Mouse (Mus musculus) ES-E14 (cell line): ENCODE data around the gene Obsl1. TPM values are rescaled to one million over a fixed set of nuclear protein-coding genes. Genes with fewer than 3 reads are reported as not detected.

Experiments
- DNase-seq: peaks from one replicate; pipeline ENCODE4 v3.0.0-alpha.2; 2013; ENCODE audit warnings: low read depth, low spot score
- H3K27ac ChIP-seq: 2 replicates; pipeline ENCODE4 v1.5.1; 2012; ENCODE audit warnings: low read depth, mild to moderate bottlenecking, low read length, moderate library complexity, mixed read lengths; ENCODE audit not compliant: poor library complexity, insufficient read depth, severe bottlenecking
- H3K36me3 ChIP-seq: 2 replicates; pipeline ENCODE4 v1.6.1; 2012; ENCODE audit warnings: mild to moderate bottlenecking, low read length, moderate library complexity, mixed read lengths; ENCODE audit not compliant: control insufficient read depth, poor library complexity, insufficient read depth, severe bottlenecking
- H3K4me1 ChIP-seq, 2 experiments: fragments of 150-350 bp in 1 of 2; sonication (generic) in 1 of 2; 2 replicates each; pipeline ENCODE4 v1.6.1; 2012; ENCODE audit warnings: low read length in 2 of 2, mild to moderate bottlenecking in 1 of 2, mixed read lengths in 1 of 2; ENCODE audit not compliant: control insufficient read depth in 2 of 2, insufficient read depth in 2 of 2, poor library complexity in 1 of 2
- H3K4me3 ChIP-seq, 2 experiments: fragments of 150-350 bp in 1 of 2; sonication (generic) in 1 of 2; 2 replicates each; pipeline ENCODE4 v1.5.1; 2012; ENCODE audit warnings: low read length in 2 of 2, low read depth in 1 of 2, mild to moderate bottlenecking in 1 of 2, mixed read lengths in 1 of 2; ENCODE audit not compliant: insufficient read depth in 1 of 2, poor library complexity in 1 of 2, severe bottlenecking in 1 of 2
- H3K9ac ChIP-seq: 2 replicates; pipeline ENCODE4 v1.6.1; 2012; ENCODE audit warnings: low read depth, mild to moderate bottlenecking, low read length, mixed read lengths; ENCODE audit not compliant: poor library complexity, insufficient read depth, severe bottlenecking
- H3K9me3 ChIP-seq: fragments of 150-350 bp; sonication (generic); 2 replicates; pipeline ENCODE4 v1.6.1; 2012; ENCODE audit warnings: low read depth, mild to moderate bottlenecking, low read length; ENCODE audit not compliant: control insufficient read depth, insufficient read depth
- CHD2 ChIP-seq: IDR thresholded peaks from 2 replicates; pipeline ENCODE4 v1.6.1; 2014; ENCODE audit warnings: mild to moderate bottlenecking, low read depth, low read length, inconsistent platforms
- HCFC1 ChIP-seq: IDR thresholded peaks from 2 replicates; pipeline ENCODE4 v1.6.1; 2012; ENCODE audit warnings: low read length, inconsistent platforms, borderline replicate concordance; ENCODE audit not compliant: insufficient read depth
- MAFK ChIP-seq: IDR thresholded peaks from 2 replicates; pipeline ENCODE4 v1.6.1; 2014; ENCODE audit warnings: mild to moderate bottlenecking, low read depth, low read length, inconsistent platforms; ENCODE audit not compliant: insufficient read depth
- ZC3H11A ChIP-seq: IDR thresholded peaks from 2 replicates; pipeline ENCODE4 v1.6.1; 2012; ENCODE audit warnings: low read depth, mild to moderate bottlenecking, inconsistent platforms, low read length, borderline replicate concordance
- ZNF384 ChIP-seq: IDR thresholded peaks from 2 replicates; pipeline ENCODE4 v1.6.1; 2012; ENCODE audit warnings: low read depth, low read length, inconsistent platforms
- in situ Hi-C, 2 experiments: fragments of 600-800 bp; cut with MboI; formaldehyde crosslinking; loops; one replicate each; pipeline ENCODE4 v1.15.1; 2025; ENCODE audit warnings: low sequenced_read_pairs in 2 of 2, inconsistent platforms in 1 of 2; ENCODE audit not compliant: unreplicated experiment in 2 of 2
- total RNA-seq: library from RNA; depleted of rRNA; stranded (reverse); fragments of 300-350 nt; gene quantifications from 2 replicates; pipeline ENCODE4 v1.2.3, GENCODE M21; 2012

Obsl1 gene
- total RNA-seq, 1 experiment = 45.0 TPM

DNA sequence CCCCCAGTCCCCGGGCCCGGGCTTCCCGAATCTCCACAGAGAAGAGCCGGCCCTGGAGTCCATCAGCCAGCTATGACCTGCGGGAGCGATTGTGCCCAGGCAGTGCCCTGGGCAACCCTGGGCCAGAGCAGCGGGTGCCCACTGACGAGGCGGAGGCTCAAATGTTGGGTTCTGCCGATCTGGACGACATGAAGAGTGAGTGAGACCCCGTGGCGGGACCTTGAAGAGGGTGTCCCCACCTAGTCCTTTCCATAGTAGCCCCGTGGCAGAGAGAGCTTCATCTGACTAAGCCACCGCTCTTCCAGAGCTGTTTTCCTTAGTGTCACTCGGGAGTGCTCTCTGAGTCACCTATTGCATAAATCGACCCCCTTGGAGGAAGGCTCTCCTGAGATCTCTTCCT is 42.6 kb upstream of the Obsl1 start:
- Histone ChIP-seq H3K4me3 (peak overlapping the region in 1 of 2 experiments; percentile 20; a peak in 1 of 4 replicates), H3K9me3 (no peaks in the 10 kb centered on the region), H3K27ac (no peak overlapping the region), H3K36me3 (no peaks in the 10 kb centered on the region), H3K4me1 (peaks cover 0 to 16% of the 10 kb centered on the region in 2 experiments; a peak in 2 of 4 replicates), H3K9ac (no peak overlapping the region)
- no peak for DNase-seq
- TF ChIP-seq ZC3H11A (no peak), CHD2 (no peak), HCFC1 (no peak)
- in situ Hi-C loops = no loop called here

DNA sequence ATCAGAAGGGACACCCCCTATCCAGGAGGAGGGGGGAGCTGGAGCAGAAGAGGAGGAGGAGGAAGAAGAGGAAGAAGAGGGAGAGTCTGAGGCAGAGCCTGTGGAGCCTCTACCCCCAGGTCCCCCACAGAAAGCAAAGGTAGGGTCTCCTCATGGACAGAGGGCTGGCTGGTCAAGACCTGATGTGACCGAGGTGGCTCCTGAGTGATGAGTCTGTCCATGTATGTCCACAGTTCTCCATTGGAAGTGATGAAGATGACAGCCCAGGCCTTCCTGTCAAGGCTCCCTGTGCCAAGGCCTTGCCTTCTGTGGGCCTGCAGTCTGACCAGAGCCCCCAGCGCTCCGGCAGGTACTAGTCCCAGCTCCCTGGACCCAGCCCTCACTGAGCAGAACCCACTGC is 41.8 kb upstream of the Obsl1 start:
- in situ Hi-C loops = no loop called here
- H3K4me1 ChIP-seq = peaks cover 0 to 16% of the 10 kb centered on the region in 2 experiments; a peak in 2 of 4 replicates
- no peak overlapping the region for H3K27ac ChIP-seq
- H3K4me3 ChIP-seq = no peak overlapping the region
- no peaks in the 10 kb centered on the region for H3K9me3 ChIP-seq
- TF ChIP-seq CHD2 = no peak
- no peak for TF ChIP-seq ZC3H11A
- no peak for TF ChIP-seq HCFC1
- TF ChIP-seq MAFK = no peak
- TF ChIP-seq ZNF384 = no peak
- H3K36me3 ChIP-seq = no peaks in the 10 kb centered on the region
- no peak overlapping the region for H3K9ac ChIP-seq
- no peak for DNase-seq

DNA sequence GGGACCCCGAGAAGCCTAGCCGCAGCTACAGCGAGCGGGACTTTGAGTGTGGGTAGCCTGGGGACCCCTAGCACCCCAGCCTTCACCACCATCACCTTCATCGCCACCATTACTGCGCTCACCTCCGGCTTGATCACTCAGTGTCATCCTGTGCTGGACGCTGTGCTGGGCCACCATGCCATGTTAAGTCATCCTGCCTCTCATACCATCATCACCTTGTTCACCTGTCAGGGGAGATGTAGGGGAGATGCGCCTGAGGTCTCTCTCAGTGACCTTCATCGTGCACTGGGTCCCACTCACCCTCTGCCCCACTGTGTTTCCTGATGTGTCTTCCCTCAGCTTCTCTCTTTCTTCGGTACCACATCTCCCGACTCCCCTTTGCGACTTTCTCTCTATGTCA is 41.1 kb upstream of the Obsl1 start:
- Histone ChIP-seq H3K9ac (no peak overlapping the region), H3K9me3 (no peaks in the 10 kb centered on the region), H3K4me3 (no peak overlapping the region), H3K4me1 (peaks cover 0 to 16% of the 10 kb centered on the region in 2 experiments; a peak in 2 of 4 replicates), H3K36me3 (no peaks in the 10 kb centered on the region), H3K27ac (no peak overlapping the region)
- no peak for DNase-seq
- in situ Hi-C loops = no loop called here
- TF ChIP-seq CHD2 (no peak), MAFK (no peak), ZNF384 (no peak), HCFC1 (no peak), ZC3H11A (no peak)

DNA sequence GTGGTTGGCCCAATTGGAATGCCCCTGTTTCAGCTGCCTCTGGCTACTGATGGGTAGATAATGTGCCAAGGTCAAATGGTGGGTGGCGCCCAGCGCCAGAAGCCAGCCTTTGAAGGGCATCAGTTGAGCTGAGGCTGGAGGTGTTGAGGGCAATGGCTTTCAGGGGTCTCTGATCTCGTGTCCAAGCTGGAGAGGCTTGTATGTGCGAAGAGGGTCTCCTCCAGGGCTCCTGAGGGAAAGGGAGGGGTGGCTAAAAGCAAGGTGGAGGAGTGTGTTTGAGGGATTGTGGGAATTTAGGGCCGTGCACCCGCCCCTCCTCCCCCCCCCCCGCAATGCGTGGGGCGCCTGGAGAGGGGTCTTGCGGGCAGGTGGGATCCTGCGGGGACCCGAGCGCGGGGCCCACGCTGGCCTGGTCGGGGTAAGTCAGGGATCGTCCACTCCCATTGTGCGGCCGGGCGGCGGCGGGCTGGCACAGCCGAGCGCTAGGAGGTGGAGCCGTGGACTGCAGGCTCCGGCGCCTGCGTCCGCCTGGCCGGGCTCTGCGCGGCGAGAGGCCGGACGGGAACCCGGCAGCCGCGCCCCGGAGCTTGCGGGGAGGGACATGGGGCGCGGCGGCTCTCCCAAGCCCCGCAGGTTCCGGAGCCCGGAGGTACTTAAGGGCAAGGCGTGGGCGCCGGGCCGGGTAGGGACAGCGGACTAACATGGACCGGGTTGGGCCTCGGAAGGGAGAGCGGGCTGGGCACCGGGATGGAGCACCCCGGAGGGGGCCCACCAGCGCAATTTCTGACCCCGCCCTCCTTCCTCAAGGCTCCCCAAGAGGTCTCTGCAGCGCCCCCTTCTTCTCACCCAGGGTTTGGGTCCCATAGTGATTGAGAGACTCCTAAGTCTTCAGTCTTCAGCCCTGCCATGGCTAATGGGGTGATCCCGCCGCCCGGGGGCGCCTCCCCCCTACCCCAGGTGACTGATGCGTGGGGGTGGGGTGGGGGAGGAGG is 40.0 kb upstream of the Obsl1 start, which contains the start of gene Slc4a3:
Gene Slc4a3, plus strand, starts transcription at position 302 of the 992 bp plus-strand sequence.
- no peak within 1 kb of the TSS for H3K27ac ChIP-seq
- H3K4me1 ChIP-seq = peaks cover 0 to 16% of the 10 kb centered on the region in 2 experiments; a peak in 2 of 4 replicates
- H3K9me3 ChIP-seq = no peaks in the 10 kb centered on the region
- H3K36me3 ChIP-seq = no peaks in the 10 kb centered on the region
- in situ Hi-C loops = no loop called here
- peak within 1 kb of the TSS; percentile 75 to 86 for H3K4me3 ChIP-seq
- no peak for TF ChIP-seq ZNF384
- H3K9ac ChIP-seq = peak within 1 kb of the TSS; percentile 78
- DNase-seq = no peak

DNA sequence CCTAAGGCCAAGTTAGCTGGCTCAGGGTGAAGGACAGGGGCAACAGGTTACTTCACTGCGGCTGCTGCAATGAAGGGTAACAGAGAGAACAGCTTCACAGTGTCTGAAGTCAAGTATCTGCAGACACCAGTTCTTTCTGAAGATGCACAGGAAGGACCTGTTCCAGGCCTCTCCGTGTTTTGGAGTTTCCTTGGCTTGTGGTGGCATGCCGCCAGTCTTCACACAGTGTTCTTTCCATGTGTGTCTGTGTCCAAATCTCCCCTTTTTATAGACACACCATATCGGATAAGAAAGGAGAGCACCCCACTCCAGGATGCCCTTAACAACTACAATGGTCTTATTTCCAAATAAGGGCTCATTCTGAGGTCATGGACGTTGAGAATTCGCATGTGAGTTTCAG is 38.1 kb upstream of the Obsl1 start:
- no peaks in the 10 kb centered on the region for H3K36me3 ChIP-seq
- no peak for DNase-seq
- in situ Hi-C loops = no loop called here
- H3K27ac ChIP-seq = no peak overlapping the region
- H3K4me1 ChIP-seq = peaks cover 0 to 16% of the 10 kb centered on the region in 2 experiments; a peak in 2 of 4 replicates
- H3K9me3 ChIP-seq = no peaks in the 10 kb centered on the region
- H3K9ac ChIP-seq = no peak overlapping the region
- H3K4me3 ChIP-seq = no peak overlapping the region
- TF ChIP-seq ZC3H11A (no peak), HCFC1 (no peak), CHD2 (no peak), ZNF384 (no peak), MAFK (no peak)
